ENCODE assay signal across 28 mouse cellular contexts in the genomic region with DNA sequence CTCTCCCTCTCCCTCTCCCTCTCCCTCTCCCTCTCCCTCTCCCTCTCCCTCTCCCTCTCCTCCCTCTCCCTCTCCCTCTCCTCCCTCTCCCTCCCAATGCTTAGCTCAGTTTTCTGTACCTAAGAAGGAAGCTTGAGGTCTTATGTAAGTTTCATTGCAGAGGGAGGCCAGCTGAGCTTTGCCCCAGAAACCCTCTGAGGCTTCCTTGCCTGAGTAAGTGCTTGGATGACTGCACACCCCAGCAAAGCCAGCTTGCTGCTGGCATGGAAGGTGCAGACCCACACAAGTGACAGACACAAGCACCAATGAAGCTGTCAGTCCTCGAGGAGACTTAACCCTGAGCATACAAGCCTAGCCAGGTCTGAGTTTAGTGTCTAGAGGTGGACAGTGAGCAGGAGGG. TPM values are rescaled to one million over a fixed set of nuclear protein-coding genes. Genes with fewer than 3 reads are reported as not detected.
DNase-seq lines count a peak whose midpoint lies in the region; ATAC-seq and TF ChIP-seq lines count a peak whose summit lies in the region.
"Had no signal": no experiment of that assay in that cellular context is flagged by ENCODE, and none has a peak within 500 bp of the region (broad histone marks: within the 10 kb centered on the region; RNA-seq: fewer than 3 reads in every experiment).

No protein-coding gene starts in this region.

- peak; percentile 65 for DNase-seq in midbrain, embryonic 11.5 days (ENCODE audit: low spot score, missing footprints)
- peak; percentile 70 for DNase-seq in kidney, adult 2 months
- peak; percentile 39 for DNase-seq in kidney, postnatal 10 days
- no peak for DNase-seq in hindbrain, embryonic 10.5 days (ENCODE audit: low spot score)
- DNase-seq: adrenal gland, adult 8-10 months; B cell, adult 2 months; cerebellum, postnatal 25 days; gastrocnemius, postnatal 36 days; heart, adult 2 months; heart, postnatal 4 days; lung, postnatal 36 days; thymus, postnatal 14 days had no signal

- no peak overlapping the region for H3K4me3 ChIP-seq in midbrain, embryonic 11.5 days (ENCODE audit: low read depth, low read length)
- H3K4me3 ChIP-seq in midbrain, embryonic 16.5 days (ENCODE audit: low read depth, low read length), result no peak overlapping the region
- H3K4me3 ChIP-seq in kidney, adult 2 months (ENCODE audit: insufficient read depth, low read depth, low read length), result no peak overlapping the region
- H3K4me3 ChIP-seq in hindbrain, embryonic 10.5 days, result no peak overlapping the region
- no peak overlapping the region for H3K4me3 ChIP-seq in liver, embryonic 12.5 days
- H3K4me3 ChIP-seq: embryonic facial prominence, embryonic 10.5 days; embryonic facial prominence, embryonic 15.5 days; forebrain, embryonic 13.5 days; heart, adult 2 months; heart, embryonic 12.5 days; lung, embryonic 15.5 days; midbrain, embryonic 12.5 days; neural tube, embryonic 13.5 days; stomach, embryonic 15.5 days had no signal

- H3K9ac ChIP-seq in midbrain, embryonic 11.5 days (ENCODE audit: low read length), result no peak overlapping the region
- H3K9ac ChIP-seq in midbrain, embryonic 16.5 days (ENCODE audit: low read depth, low read length), result no peak overlapping the region
- no peak overlapping the region for H3K9ac ChIP-seq in liver, embryonic 12.5 days
- H3K9ac ChIP-seq: embryonic facial prominence, embryonic 15.5 days; forebrain, embryonic 13.5 days; heart, embryonic 12.5 days; hindbrain, embryonic 14.5 days; lung, embryonic 15.5 days; midbrain, embryonic 12.5 days; neural tube, embryonic 13.5 days; stomach, embryonic 15.5 days had no signal

- H3K9me3 ChIP-seq in midbrain, embryonic 11.5 days (ENCODE audit: control insufficient read depth, low read length), result no peaks in the 10 kb centered on the region
- no peaks in the 10 kb centered on the region for H3K9me3 ChIP-seq in midbrain, embryonic 16.5 days (replicated peaks; ENCODE audit: control insufficient read depth, low read length, poor library complexity, severe bottlenecking)
- H3K9me3 ChIP-seq in hindbrain, embryonic 10.5 days, result no peaks in the 10 kb centered on the region
- H3K9me3 ChIP-seq in liver, embryonic 12.5 days (replicated peaks), result no peaks in the 10 kb centered on the region
- H3K9me3 ChIP-seq: embryonic facial prominence, embryonic 10.5 days; embryonic facial prominence, embryonic 15.5 days; forebrain, embryonic 13.5 days; heart, embryonic 12.5 days; lung, embryonic 15.5 days; midbrain, embryonic 12.5 days; neural tube, embryonic 13.5 days; stomach, embryonic 15.5 days had no signal

- no peaks in the 10 kb centered on the region for H3K27me3 ChIP-seq in midbrain, embryonic 11.5 days (ENCODE audit: control insufficient read depth, insufficient read depth, low read length)
- H3K27me3 ChIP-seq in midbrain, embryonic 16.5 days (ENCODE audit: control insufficient read depth, insufficient read depth, low read depth, low read length), result no peaks in the 10 kb centered on the region
- H3K27me3 ChIP-seq in kidney, adult 2 months (replicated peaks; ENCODE audit: control insufficient read depth, insufficient read depth, low read length), result no peaks in the 10 kb centered on the region
- H3K27me3 ChIP-seq in hindbrain, embryonic 10.5 days (ENCODE audit: insufficient read depth, poor library complexity, severe bottlenecking), result no peaks in the 10 kb centered on the region
- peaks cover 8% of the 10 kb centered on the region; the same call in 1 of the 2 replicates for H3K27me3 ChIP-seq in liver, embryonic 12.5 days (replicated peaks)
- H3K27me3 ChIP-seq: embryonic facial prominence, embryonic 15.5 days; forebrain, embryonic 13.5 days; heart, embryonic 12.5 days; lung, embryonic 15.5 days; midbrain, embryonic 12.5 days; neural tube, embryonic 13.5 days; stomach, embryonic 15.5 days had no signal

- no peak overlapping the region for H3K4me2 ChIP-seq in midbrain, embryonic 11.5 days
- H3K4me2 ChIP-seq in midbrain, embryonic 16.5 days (ENCODE audit: low read length), result no peak overlapping the region
- H3K4me2 ChIP-seq in liver, embryonic 12.5 days, result no peak overlapping the region
- H3K4me2 ChIP-seq: embryonic facial prominence, embryonic 15.5 days; forebrain, embryonic 13.5 days; heart, embryonic 12.5 days; hindbrain, embryonic 14.5 days; lung, embryonic 15.5 days; midbrain, embryonic 12.5 days; neural tube, embryonic 13.5 days; stomach, embryonic 15.5 days had no signal

- no peak overlapping the region for H3K27ac ChIP-seq in midbrain, embryonic 11.5 days (ENCODE audit: low read depth, low read length)
- H3K27ac ChIP-seq in midbrain, embryonic 16.5 days (ENCODE audit: low read length), result no peak overlapping the region
- H3K27ac ChIP-seq in kidney, adult 2 months (ENCODE audit: insufficient read depth, low read depth, low read length), result no peak overlapping the region
- H3K27ac ChIP-seq in hindbrain, embryonic 10.5 days, result no peak overlapping the region
- no peak overlapping the region for H3K27ac ChIP-seq in liver, embryonic 12.5 days
- H3K27ac ChIP-seq: embryonic facial prominence, embryonic 10.5 days; embryonic facial prominence, embryonic 15.5 days; forebrain, embryonic 13.5 days; heart, adult 2 months; hindbrain, embryonic 14.5 days; lung, embryonic 15.5 days; midbrain, embryonic 12.5 days; neural tube, embryonic 13.5 days; stomach, embryonic 15.5 days had no signal

- no peak for TF ChIP-seq CTCF in kidney, adult 2 months (conservative IDR thresholded peaks at IDR 0.05; ENCODE audit: insufficient read depth, insufficient read length, low read depth, low read length)

- H3K36me3 ChIP-seq in midbrain, embryonic 11.5 days (ENCODE audit: control insufficient read depth, insufficient read depth, low read length), result no peaks in the 10 kb centered on the region
- no peaks in the 10 kb centered on the region for H3K36me3 ChIP-seq in midbrain, embryonic 16.5 days (ENCODE audit: control insufficient read depth, insufficient read depth, low read length)
- no peaks in the 10 kb centered on the region for H3K36me3 ChIP-seq in kidney, adult 2 months (ENCODE audit: control insufficient read depth, insufficient read depth, low read length)
- no peaks in the 10 kb centered on the region for H3K36me3 ChIP-seq in hindbrain, embryonic 10.5 days
- H3K36me3 ChIP-seq in liver, embryonic 12.5 days, result no peaks in the 10 kb centered on the region
- H3K36me3 ChIP-seq: embryonic facial prominence, embryonic 10.5 days; embryonic facial prominence, embryonic 15.5 days; heart, embryonic 12.5 days; lung, embryonic 15.5 days; midbrain, embryonic 12.5 days; neural tube, embryonic 13.5 days; stomach, embryonic 15.5 days had no signal

- peaks cover 4% of the 10 kb centered on the region; the same call in 1 of the 2 replicates for H3K4me1 ChIP-seq in midbrain, embryonic 11.5 days (ENCODE audit: control insufficient read depth, insufficient read depth, low read length)
- H3K4me1 ChIP-seq in midbrain, embryonic 16.5 days (ENCODE audit: control insufficient read depth, insufficient read depth, low read length), result no peaks in the 10 kb centered on the region
- H3K4me1 ChIP-seq in kidney, adult 2 months (ENCODE audit: control insufficient read depth, insufficient read depth, low read length), result no peaks in the 10 kb centered on the region
- no peaks in the 10 kb centered on the region for H3K4me1 ChIP-seq in hindbrain, embryonic 10.5 days (replicated peaks)
- no peaks in the 10 kb centered on the region for H3K4me1 ChIP-seq in liver, embryonic 12.5 days
- H3K4me1 ChIP-seq: embryonic facial prominence, embryonic 15.5 days; forebrain, embryonic 13.5 days; neural tube, embryonic 13.5 days; stomach, embryonic 15.5 days had no signal

- WGBS in midbrain, embryonic 11.5 days, result 55% methylated on average over 1 of the region's 1 CpGs
- whole genome bisulfite sequencing in midbrain, embryonic 16.5 days, result 42% methylated on average over 1 of the region's 1 CpGs
- WGBS in kidney, adult 2 months, result 7% methylated on average over 1 of the region's 1 CpGs
- 53% methylated on average over 1 of the region's 1 CpGs for WGBS in hindbrain, embryonic 10.5 days
- 23% methylated on average over 1 of the region's 1 CpGs for WGBS in liver, embryonic 12.5 days (ENCODE audit: insufficient replicate concordance)

- no peak for ATAC-seq in midbrain, embryonic 11.5 days (ENCODE audit: low FRiP score)
- no peak for ATAC-seq in midbrain, embryonic 16.5 days
- ATAC-seq in liver, embryonic 12.5 days, result no peak
- no peak for ATAC-seq in activated CD4-positive, CD25-positive, alpha-beta regulatory T cell, adult 4 months
- ATAC-seq: forebrain, embryonic 13.5 days; intestine, postnatal 0 days had no signal

- TF ChIP-seq POLR2A in kidney, adult 2 months (IDR thresholded peaks at IDR 0.05; ENCODE audit: low read depth, low read length), result no peak

RNA-seq across cellular contexts. Expression of gene Elf5, which starts 19.2 kb away (rescaled TPM):
- not detected in 2 replicates for polyA plus RNA-seq in midbrain, embryonic 11.5 days (2014; fragmentation: Nextera tagmentation; extraction: Ambion mirVana)
- polyA plus RNA-seq in midbrain, embryonic 16.5 days (2015; fragmentation: Nextera tagmentation; extraction: Ambion mirVana), result not detected in 2 replicates
- polyA plus RNA-seq in kidney, adult 2 months (2012; rRNA removed), result 7.8 and 10.5 TPM in 2 replicates
- polyA plus RNA-seq in hindbrain, embryonic 10.5 days (2016; fragmentation: Nextera tagmentation; extraction: Ambion mirVana), result 0.07 TPM in 1 of 2 replicates, not detected in the other
- polyA plus RNA-seq in liver, embryonic 12.5 days (2016; fragmentation: Nextera tagmentation; extraction: Ambion mirVana), result 0.06 TPM in 1 of 2 replicates, not detected in the other
- not detected for polyA plus RNA-seq in activated CD4-positive, CD25-positive, alpha-beta regulatory T cell, adult 4 months (2017; shearing (Covaris generic))
- polyA plus RNA-seq: forebrain, embryonic 13.5 days; heart, embryonic 12.5 days; heart, postnatal 0 days; hindbrain, embryonic 14.5 days; intestine, postnatal 0 days; liver, adult 2 months; neural tube, embryonic 13.5 days; small intestine, adult 2 months had no signal

RNA-seq across cellular contexts. Expression of gene Cat, which starts 54.2 kb away (rescaled TPM):
- polyA plus RNA-seq in midbrain, embryonic 11.5 days (2014; fragmentation: Nextera tagmentation; extraction: Ambion mirVana), result 149 and 157 TPM in 2 replicates
- 86.5 and 92.6 TPM in 2 replicates for polyA plus RNA-seq in midbrain, embryonic 16.5 days (2015; fragmentation: Nextera tagmentation; extraction: Ambion mirVana)
- 522 and 607 TPM in 2 replicates for polyA plus RNA-seq in kidney, adult 2 months (2012; rRNA removed)
- 94.9 and 101 TPM in 2 replicates for polyA plus RNA-seq in hindbrain, embryonic 10.5 days (2016; fragmentation: Nextera tagmentation; extraction: Ambion mirVana)
- polyA plus RNA-seq in liver, embryonic 12.5 days (2016; fragmentation: Nextera tagmentation; extraction: Ambion mirVana), result 127 and 138 TPM in 2 replicates
- 100 to 1,000 TPM; 104 to 110 TPM for polyA plus RNA-seq in activated CD4-positive, CD25-positive, alpha-beta regulatory T cell, adult 4 months (2017; shearing (Covaris generic))
